Mouse (Mus musculus): ENCODE measurements at regions not wholly inside any gene's neighbourhood (a gene's known extent, or its start where the extent isn't known, plus 50 kb on each side); places are given as distances from the start of the nearest gene placed in this dataset.

GRCm38 (mm10) chr3:134605356-134605771, 223.4 kb upstream of the Tacr3 start:
- DNase-seq (ENCODE audit: low spot score in 2 of 2): no peak

GRCm38 (mm10) chr3:134610244-134610643, 218.6 kb upstream of the Tacr3 start:
- DNase-seq (ENCODE audit: low spot score in 2 of 2): peak in 1 of 2 experiments; percentile 10

GRCm38 (mm10) chr3:134611516-134612297, 217.1 kb upstream of the Tacr3 start:
- no peak for DNase-seq (ENCODE audit: low spot score in 2 of 2)

- DNase-seq (ENCODE audit: low spot score in 2 of 2): no peak
Observed at GRCm38 (mm10) chr3:134612298-134612616, 216.6 kb upstream of the Tacr3 start.

- peak; percentile 14 to 50 for DNase-seq (ENCODE audit: low spot score in 2 of 2)
Observed at GRCm38 (mm10) chr3:134629166-134630134, 199.4 kb upstream of the Tacr3 start.

GRCm38 (mm10) chr3:134630135-134630516, 198.7 kb upstream of the Tacr3 start:
- no peak for DNase-seq (ENCODE audit: low spot score in 2 of 2)

- DNase-seq (ENCODE audit: low spot score in 2 of 2): peak in 1 of 2 experiments; percentile 37
Observed at GRCm38 (mm10) chr3:134648727-134649445, 179.9 kb upstream of the Tacr3 start.

- DNase-seq (ENCODE audit: low spot score in 2 of 2): peak in 1 of 2 experiments; percentile 65
Observed at GRCm38 (mm10) chr3:134654051-134654450, 174.8 kb upstream of the Tacr3 start.

GRCm38 (mm10) chr3:134694893-134695292, 133.9 kb upstream of the Tacr3 start:
- no peak for DNase-seq (ENCODE audit: low spot score in 2 of 2)

- DNase-seq (ENCODE audit: low spot score in 2 of 2): no peak
Observed at GRCm38 (mm10) chr3:134718620-134719019, 110.2 kb upstream of the Tacr3 start.

- DNase-seq (ENCODE audit: low spot score in 2 of 2): peak; percentile 2 to 16
Observed at GRCm38 (mm10) chr3:134735684-134736083, 93.1 kb upstream of the Tacr3 start.

GRCm38 (mm10) chr3:134761108-134761507, 67.7 kb upstream of the Tacr3 start:
- no peak for DNase-seq (ENCODE audit: low spot score in 2 of 2)

- no peak for DNase-seq (ENCODE audit: low spot score in 2 of 2)
Observed at GRCm38 (mm10) chr3:134763264-134763936, 65.4 kb upstream of the Tacr3 start.

Measured in layer of hippocampus, postnatal 14 days (tissue).